Mouse (Mus musculus): ENCODE measurements around the gene Samd1.

The Samd1 gene

GRCm38 (mm10) chr8:84012499-84013165 lies 15.2 kb downstream of the Samd1 start:
- DNase-seq: peak in 1 of 2 experiments; percentile 29

GRCm38 (mm10) chr8:84015833-84016232 lies 18.4 kb downstream of the Samd1 start:
- DNase-seq: no peak

GRCm38 (mm10) chr8:84019738-84020137 lies 22.3 kb downstream of the Samd1 start:
- DNase-seq: no peak

- DNase-seq: no peak
Observed at GRCm38 (mm10) chr8:84021096-84021495, 23.6 kb downstream of the Samd1 start, which contains the start of gene Palm3. Gene Palm3, plus strand, starts transcription at chr8:84021471.

- DNase-seq: no peak
Observed at GRCm38 (mm10) chr8:84021569-84021968, 24.1 kb downstream of the Samd1 start.

- DNase-seq: no peak
Observed at GRCm38 (mm10) chr8:84023085-84023484, 25.6 kb downstream of the Samd1 start.

GRCm38 (mm10) chr8:84023631-84024030 lies 26.2 kb downstream of the Samd1 start:
- DNase-seq: no peak

- peak; percentile 55 to 75 for DNase-seq
Observed at GRCm38 (mm10) chr8:84024171-84024570, 26.7 kb downstream of the Samd1 start.

- DNase-seq: peak; percentile 32 to 43
Observed at GRCm38 (mm10) chr8:84025863-84026262, 28.4 kb downstream of the Samd1 start.

- DNase-seq: no peak
Observed at GRCm38 (mm10) chr8:84027449-84027848, 30.0 kb downstream of the Samd1 start.

GRCm38 (mm10) chr8:84029272-84029671 lies 31.8 kb downstream of the Samd1 start:
- DNase-seq: no peak

- DNase-seq: no peak
Observed at GRCm38 (mm10) chr8:84032777-84033176, 35.3 kb downstream of the Samd1 start.

- no peak for DNase-seq
Observed at GRCm38 (mm10) chr8:84038015-84038414, 40.5 kb downstream of the Samd1 start.

GRCm38 (mm10) chr8:84039050-84039449 lies 41.6 kb downstream of the Samd1 start:
- DNase-seq: peak; percentile 88 to 90

- peak; percentile 35 to 59 for DNase-seq
Observed at GRCm38 (mm10) chr8:84042066-84042947, 44.8 kb downstream of the Samd1 start, which contains the start of gene Il27ra. Gene Il27ra, minus strand, starts transcription at chr8:84042589.

GRCm38 (mm10) chr8:84042948-84043342 lies 45.5 kb downstream of the Samd1 start:
- peak; percentile 61 to 72 for DNase-seq

GRCm38 (mm10) chr8:84044103-84044502 lies 46.6 kb downstream of the Samd1 start:
- peak in 1 of 2 experiments; percentile 19 for DNase-seq

- DNase-seq: no peak
Observed at GRCm38 (mm10) chr8:84044900-84045299, 47.4 kb downstream of the Samd1 start, which contains the start of gene Rln3. Gene Rln3, minus strand, starts transcription at chr8:84045000.

- DNase-seq: no peak
Observed at GRCm38 (mm10) chr8:84046505-84046904, 49.0 kb downstream of the Samd1 start.

GRCm38 (mm10) chr8:84048171-84048570 lies 50.7 kb downstream of the Samd1 start:
- DNase-seq: no peak

All from cerebellum, postnatal 14 days (tissue).